Mouse (Mus musculus) frontal cortex, adult 2 months (tissue): ENCODE data around the gene Suclg2. TPM values are rescaled to one million over a fixed set of nuclear protein-coding genes. Genes with fewer than 3 reads are reported as not detected.
A peak's percentile ranks its signal among the peaks of the same experiment; 100 is the strongest.

Experiments
- DNase-seq, 2 experiments: peaks; one replicate each; pipeline ENCODE4 v3.0.0; 2022; ENCODE audit warnings: low spot score in 1 of 2; ENCODE audit errors: extremely low spot score in 1 of 2
- polyA plus RNA-seq: library from polyadenylated mRNA; depleted of rRNA; stranded (reverse); fragments of >200 nt; gene quantifications from 2 replicates; pipeline ENCODE4 v1.2.3, GENCODE M21; 2012

Gene Suclg2
- polyA plus RNA-seq, 1 experiment: 27.7 TPM

DNA sequence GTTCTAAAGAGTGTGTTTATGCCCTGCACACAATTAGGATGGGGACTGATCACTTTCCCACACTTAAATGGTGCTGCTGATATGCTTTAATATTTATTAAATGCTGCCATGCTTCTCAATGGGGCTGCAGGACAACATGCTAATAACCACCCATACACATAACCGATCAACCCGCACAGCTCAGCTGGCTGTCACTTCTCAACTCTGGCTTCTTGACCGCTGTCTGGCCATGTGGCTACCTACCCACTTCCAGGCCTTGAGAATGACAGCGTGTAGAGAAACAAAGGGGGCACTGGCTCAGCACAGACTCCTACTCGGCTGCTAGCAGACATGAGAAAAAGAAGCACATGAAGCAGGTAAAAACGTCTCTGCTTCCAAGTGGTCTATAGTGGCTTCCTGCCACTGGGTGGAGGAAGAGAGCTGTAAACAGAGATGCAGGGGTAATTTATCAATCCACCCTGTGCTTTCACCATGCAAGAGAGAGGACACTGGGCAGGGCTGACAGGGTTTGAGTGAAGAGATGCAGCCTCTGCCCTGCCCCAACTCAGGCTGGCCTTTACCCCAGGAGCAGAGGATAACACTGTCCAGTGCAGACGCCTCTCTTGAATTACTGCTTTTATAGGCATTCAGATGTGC lies 234.3 kb downstream of the Suclg2 start:
- peak; percentile 33 to 78 for DNase-seq

DNA sequence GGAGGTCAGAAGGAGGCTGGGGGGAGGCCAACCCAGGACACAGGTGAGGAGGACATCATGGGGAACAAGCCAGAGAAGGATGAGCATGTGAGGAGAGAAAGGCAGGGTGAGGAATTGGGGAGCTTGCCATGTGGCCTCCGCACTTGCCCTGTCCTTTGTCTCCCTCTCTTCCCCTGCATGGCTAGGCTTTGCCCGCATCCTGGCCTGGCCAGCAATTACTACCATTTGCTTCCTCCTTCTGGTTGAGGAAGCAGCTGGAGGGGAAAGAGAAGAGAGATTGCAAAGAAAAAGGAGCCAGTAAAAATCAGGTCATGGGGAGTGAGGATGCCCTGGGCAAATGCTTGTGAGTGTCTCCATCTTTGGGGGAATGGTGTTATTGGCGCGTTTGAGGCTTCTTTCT lies 234.9 kb downstream of the Suclg2 start:
- DNase-seq: peak in 1 of 2 experiments; percentile 6

DNA sequence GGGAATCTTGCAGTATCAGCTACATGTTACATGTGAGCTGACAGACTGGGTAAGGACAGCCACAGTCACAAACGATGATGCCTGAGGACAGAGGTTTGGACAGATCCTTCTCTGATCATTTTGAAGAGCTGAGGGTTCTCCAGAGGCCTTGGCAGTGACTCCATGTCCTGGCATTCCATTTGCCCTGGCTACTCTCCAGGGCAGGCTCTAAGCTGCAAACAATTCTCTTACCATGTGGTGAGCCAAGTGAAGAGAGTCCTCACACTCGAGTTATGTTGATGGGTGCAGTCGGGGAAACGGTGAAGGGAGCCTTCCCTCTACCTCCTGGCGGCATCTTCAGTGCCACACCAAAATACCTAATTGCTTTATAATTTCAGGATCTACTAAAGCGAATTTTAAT lies 235.5 kb downstream of the Suclg2 start:
- no peak for DNase-seq

DNA sequence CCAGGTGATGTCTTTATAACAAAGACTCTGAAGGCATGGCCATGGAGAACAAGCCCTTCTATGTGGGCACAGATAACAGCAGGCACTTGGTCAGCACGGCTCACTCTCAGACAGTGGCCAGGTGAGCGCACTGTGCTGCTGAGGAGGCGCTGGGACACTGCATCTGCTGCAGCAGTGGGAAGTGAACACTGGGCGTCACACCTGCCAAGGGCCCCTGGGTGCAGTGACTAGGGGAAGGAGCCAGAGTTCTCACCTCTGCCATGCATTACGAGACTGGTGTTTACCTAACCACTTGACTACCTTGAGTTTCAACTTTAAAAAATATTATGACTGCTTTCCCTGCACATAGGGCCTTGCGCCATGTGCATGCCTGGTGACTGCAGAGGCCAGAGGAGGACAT lies 238.8 kb downstream of the Suclg2 start:
- no peak for DNase-seq

DNA sequence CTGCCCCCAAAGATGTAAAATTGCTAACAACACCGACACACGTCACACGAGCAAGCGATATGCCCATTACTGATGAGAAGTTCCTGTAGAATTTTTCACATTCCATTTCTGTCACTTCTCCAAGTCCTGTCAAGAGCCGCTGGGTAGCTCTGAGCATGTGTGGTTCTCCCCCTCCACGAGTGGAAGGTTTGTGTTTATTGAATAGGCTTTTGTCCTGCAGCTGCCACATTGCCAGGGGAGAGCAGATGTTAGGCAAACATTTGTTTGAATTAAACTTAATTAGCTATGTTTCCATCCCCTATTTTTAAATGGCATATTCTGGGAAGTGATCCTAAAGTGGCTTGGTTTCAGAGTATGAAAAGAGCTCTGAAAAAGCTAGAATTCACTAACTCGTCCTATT lies 249.1 kb downstream of the Suclg2 start:
- DNase-seq: peak in 1 of 2 experiments; percentile 16

DNA sequence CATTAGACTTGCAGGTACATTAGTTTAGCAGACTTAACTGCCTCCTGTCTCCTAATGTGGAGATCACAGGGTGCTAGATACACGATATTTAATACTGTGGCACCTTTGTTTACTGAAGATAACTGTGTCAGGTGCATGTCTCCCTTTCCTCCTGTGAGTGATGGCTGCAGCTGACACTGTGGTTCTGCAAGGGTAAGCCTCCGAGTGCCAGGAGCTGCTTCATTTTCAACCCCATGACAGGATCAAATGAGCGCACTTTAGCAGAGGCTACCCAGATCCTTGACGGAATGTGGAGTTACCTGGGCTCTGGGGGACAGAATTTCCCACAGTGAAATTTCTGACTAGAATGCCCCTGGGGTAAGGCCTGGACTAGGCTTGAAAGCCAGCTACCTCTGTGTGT lies 253.3 kb downstream of the Suclg2 start:
- no peak for DNase-seq

DNA sequence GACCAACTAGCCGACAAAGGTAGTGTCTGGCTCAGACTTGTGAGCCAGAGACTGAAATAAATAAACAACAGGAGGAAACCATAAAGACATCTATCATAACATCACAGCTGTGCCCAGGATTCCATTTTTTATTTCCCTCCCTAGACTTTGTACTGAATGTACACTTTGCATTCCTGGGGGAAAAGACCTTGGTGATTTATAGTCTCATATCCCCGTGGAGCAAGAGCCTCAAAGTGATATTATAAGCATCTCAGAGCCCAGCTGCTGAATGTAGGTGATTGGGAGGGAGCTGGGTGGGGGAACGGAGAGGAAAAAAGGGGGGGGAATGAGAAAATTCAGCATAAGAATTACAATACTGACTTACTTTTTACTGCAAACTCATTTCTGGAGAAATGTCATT lies 259.2 kb downstream of the Suclg2 start:
- no peak for DNase-seq

DNA sequence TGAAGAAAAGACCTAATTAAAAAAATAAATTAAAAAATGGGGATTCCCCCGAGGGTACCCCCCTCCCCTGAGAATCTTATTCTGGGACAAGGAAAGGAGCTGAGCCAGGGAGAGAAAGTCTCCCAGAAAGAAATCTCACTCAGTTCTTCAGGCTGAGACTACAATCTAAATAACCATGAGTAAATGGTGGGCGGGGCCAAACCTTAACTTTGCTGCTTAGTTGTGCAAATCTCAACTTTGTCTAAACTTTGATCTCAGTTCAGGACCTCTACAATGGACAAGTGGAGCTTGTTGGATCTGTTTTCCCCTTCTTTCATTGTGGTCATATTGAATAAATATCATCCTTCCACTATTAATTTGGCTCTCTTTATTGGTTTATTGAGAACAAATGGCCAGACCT lies 272.4 kb downstream of the Suclg2 start:
- no peak for DNase-seq

DNA sequence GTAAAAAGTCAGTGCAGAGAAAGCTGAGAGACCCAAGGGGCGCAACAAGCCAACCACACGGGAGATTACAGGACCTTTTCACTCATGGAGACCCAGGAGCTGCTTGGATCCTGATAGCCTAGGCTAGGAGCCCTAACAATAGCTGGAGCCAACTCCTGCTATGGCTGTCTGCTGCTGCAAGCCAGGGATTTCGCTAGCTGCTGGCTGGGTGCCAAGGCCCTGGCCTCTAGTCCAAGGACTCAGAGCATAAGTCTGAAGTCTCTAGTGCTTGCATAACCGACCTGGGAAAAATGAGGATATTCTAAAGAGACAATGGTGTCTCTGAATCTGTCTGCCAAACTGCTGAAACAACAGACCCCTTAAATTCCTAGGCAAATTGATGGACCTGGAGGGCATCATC lies 273.6 kb downstream of the Suclg2 start:
- no peak for DNase-seq
